Mouse (Mus musculus) midbrain, embryonic 11.5 days (tissue): ENCODE measurements around the gene Ctnna3. TPM values are rescaled to one million over a fixed set of nuclear protein-coding genes. Genes with fewer than 3 reads are reported as not detected.

ENCODE experiments used
- ATAC-seq: fragments of 200-750 bp; cut with Nextera tagmentation; 2 replicates; pipeline ENCODE4 v1.8.0; 2017; ENCODE audit warnings: moderate TSS enrichment, moderate library complexity; ENCODE audit not compliant: low FRiP score
- DNase-seq: peaks from one replicate; pipeline ENCODE4 v3.0.0; 2015; ENCODE audit warnings: low spot score; ENCODE audit errors: missing footprints
- H3K27ac ChIP-seq: fragments of 300-500 bp; sonication (generic); 2 replicates; pipeline ENCODE4 v1.5.1; 2014; ENCODE audit warnings: low read depth, low read length
- H3K27me3 ChIP-seq: fragments of 300-500 bp; sonication (generic); 2 replicates; pipeline ENCODE4 v1.6.1; 2014; ENCODE audit warnings: mild to moderate bottlenecking, low read length, moderate library complexity, mixed read lengths; ENCODE audit not compliant: control insufficient read depth, insufficient read depth
- H3K36me3 ChIP-seq: fragments of 300-500 bp; sonication (generic); 2 replicates; pipeline ENCODE4 v1.6.1; 2014; ENCODE audit warnings: mild to moderate bottlenecking, low read length, moderate library complexity, mixed read lengths; ENCODE audit not compliant: control insufficient read depth, insufficient read depth
- H3K4me1 ChIP-seq: fragments of 300-500 bp; sonication (generic); 2 replicates; pipeline ENCODE4 v1.6.1; 2014; ENCODE audit warnings: low read length; ENCODE audit not compliant: control insufficient read depth, insufficient read depth
- H3K4me2 ChIP-seq: fragments of 300-500 bp; sonication (generic); 2 replicates; pipeline ENCODE4 v1.6.1; 2014; ENCODE audit warnings: mild to moderate bottlenecking, moderate library complexity
- H3K4me3 ChIP-seq: fragments of 300-500 bp; sonication (generic); 2 replicates; pipeline ENCODE4 v1.5.1; 2014; ENCODE audit warnings: low read depth, low read length
- H3K9ac ChIP-seq: fragments of 300-500 bp; sonication (generic); 2 replicates; pipeline ENCODE4 v1.6.1; 2014; ENCODE audit warnings: low read length
- H3K9me3 ChIP-seq: fragments of 300-500 bp; sonication (generic); 2 replicates; pipeline ENCODE4 v1.6.1; 2016; ENCODE audit warnings: low read length; ENCODE audit not compliant: control insufficient read depth
- WGBS: fragments of 180-500 bp; shearing (Covaris S2); extraction: QIAGEN DNeasy Blood & Tissue Kit; methylation state at CpG from one replicate; pipeline ENCODE4 v1.1.7; 2014; 5-methylcytosine and 5-hydroxymethylcytosine counted together
- polyA plus RNA-seq: library from polyadenylated mRNA; unstranded; fragments of >200 nt; fragmentation: Nextera tagmentation; extraction: Ambion mirVana; gene quantifications from 2 replicates; pipeline ENCODE4 v1.2.1, GENCODE M21; 2014

Gene Ctnna3
- polyA plus RNA-seq, 1 experiment from 2014 or later: not detected

DNA sequence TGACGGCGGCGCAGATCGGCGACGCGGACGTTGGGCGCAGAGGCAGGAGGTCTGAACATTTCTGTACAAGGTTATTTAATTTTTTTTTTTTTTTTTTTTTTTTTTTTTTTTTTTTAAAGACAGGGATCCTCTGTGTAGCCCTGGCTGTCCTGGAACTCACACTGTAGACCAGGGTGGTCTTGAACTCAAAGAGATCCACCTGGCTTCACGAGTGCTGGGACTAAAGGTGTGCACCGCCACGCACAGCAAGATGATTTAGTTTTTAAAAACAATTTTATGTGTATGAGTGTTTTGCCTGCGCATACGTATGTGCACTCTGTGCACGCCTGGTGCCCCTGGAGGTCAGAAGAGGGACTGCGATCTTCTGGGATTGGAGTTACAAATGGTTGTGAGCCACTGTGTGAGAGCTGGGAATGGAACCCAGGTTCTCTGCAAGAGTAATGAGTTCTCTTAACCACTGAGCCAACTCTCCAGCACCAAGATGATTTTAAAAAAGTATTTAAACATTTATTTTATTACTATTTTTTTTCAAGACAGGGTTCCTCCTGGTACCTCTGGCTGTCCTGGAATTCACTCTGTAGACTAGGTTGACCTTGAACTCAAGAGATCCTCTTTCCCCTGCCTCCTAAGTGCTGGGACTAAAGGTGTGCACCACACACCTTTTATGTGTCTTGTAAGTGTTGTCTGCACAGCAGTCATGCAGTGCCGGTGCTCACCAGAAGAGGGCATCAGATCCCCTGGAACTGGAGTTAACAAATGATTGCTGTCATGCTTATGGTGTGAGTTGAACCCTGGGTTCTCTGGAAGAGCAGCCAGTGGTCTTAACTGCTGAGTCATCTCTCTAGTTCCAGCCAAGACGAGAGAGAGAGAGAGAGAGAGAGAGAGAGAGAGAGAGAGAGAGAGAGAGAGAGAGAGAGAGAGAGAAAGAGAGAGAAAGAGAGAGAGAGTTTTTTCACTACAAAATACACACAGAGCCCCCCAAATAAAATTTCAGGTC lies 7.9 kb upstream of the Ctnna3 start, which contains the start of gene Gm7075:
Gene Gm7075, minus strand, starts transcription at position 51 of the 997 bp plus-strand sequence.
- Histone ChIP-seq H3K4me1 (no peaks in the 10 kb centered on the region), H3K27ac (no peak within 1 kb of the TSS), H3K27me3 (no peaks in the 10 kb centered on the region), H3K9ac (no peak within 1 kb of the TSS), H3K4me3 (no peak within 1 kb of the TSS), H3K4me2 (no peak within 1 kb of the TSS), H3K9me3 (no peaks in the 10 kb centered on the region), H3K36me3 (no peaks in the 10 kb centered on the region)
- ATAC-seq: peak; percentile 50; the same call in 1 of the 2 replicates
- WGBS: 90% methylated on average over 18 of the region's 18 CpGs
- DNase-seq: peak; percentile 87

- Histone ChIP-seq H3K9me3 (no peaks in the 10 kb centered on the region), H3K4me3 (no peak overlapping the region), H3K4me2 (no peak overlapping the region), H3K4me1 (no peaks in the 10 kb centered on the region), H3K9ac (no peak overlapping the region), H3K27ac (no peak overlapping the region), H3K36me3 (no peaks in the 10 kb centered on the region), H3K27me3 (no peaks in the 10 kb centered on the region)
- no peak for ATAC-seq
- peak; percentile 82 for DNase-seq
- 88% methylated on average over 5 of the region's 5 CpGs for WGBS
These were observed 7.2 kb upstream of the Ctnna3 start for GRCm38 (mm10) chr10:63422736-63422992.

DNA sequence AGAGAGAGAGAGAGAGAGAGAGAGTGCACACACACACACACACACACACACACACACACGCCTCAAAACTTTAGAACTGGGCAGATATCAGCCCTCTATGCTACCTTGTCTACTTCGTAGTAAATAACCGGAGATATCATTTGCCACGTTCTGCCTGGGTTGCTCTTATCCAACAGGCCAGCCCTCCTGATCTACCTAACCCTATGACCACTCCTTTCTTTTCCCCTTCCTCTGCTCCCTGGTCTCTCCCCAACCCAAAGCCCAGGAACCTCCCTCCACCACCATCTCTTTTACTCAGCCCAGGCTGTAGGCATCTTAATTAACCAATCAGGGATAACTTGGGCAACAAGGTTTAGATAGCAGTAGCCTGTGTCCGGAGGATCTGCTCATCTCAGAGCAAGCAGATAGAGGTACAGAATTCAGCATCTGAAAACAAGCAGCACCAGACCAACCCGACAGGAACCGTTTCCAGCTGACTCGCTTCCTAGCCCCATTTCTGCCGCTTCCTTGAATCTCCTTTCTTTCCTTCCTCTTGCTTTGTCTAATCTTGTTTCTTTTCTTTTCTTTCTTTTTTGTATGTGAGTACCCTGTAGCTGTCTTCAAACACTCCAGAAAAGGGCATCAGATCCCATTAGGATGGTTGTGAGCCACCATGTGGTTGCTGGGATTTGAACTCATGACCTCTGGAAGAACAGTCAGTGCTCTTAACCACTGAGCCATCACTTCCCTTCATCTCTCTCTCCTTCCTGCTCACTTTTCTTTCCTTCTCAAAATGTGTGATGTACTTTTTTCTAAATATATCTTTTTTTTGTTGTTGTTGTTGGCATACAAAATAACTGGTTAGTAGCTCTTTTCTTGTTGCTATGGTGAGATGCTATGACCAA lies 6.1 kb upstream of the Ctnna3 start:
- 88% methylated on average over 9 of the region's 9 CpGs for WGBS
- Histone ChIP-seq H3K4me1 (no peaks in the 10 kb centered on the region), H3K27ac (no peak overlapping the region), H3K9me3 (no peaks in the 10 kb centered on the region), H3K4me2 (no peak overlapping the region), H3K4me3 (no peak overlapping the region), H3K27me3 (no peaks in the 10 kb centered on the region), H3K9ac (no peak overlapping the region), H3K36me3 (no peaks in the 10 kb centered on the region)
- ATAC-seq (no peak), DNase-seq (no peak)

DNA sequence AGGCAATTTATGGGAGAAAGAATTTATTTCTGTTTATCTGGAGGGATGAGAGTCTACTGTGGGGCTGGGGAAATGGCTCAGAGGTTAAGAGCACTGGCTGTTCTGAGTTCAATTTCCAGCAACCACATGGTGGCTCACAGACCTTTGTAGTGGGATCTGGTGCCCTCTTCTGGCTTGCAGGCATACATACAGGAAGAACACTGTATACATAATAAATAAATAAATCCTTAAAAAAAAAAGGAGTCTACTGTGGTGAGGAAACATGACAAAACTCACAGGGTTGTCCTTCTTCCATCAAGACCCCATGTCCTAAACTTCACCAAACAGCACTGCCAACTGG lies 5.5 kb upstream of the Ctnna3 start:
- Histone ChIP-seq H3K27me3 (no peaks in the 10 kb centered on the region), H3K36me3 (no peaks in the 10 kb centered on the region), H3K27ac (no peak overlapping the region), H3K4me2 (no peak overlapping the region), H3K9ac (no peak overlapping the region), H3K9me3 (no peaks in the 10 kb centered on the region), H3K4me1 (no peaks in the 10 kb centered on the region), H3K4me3 (no peak overlapping the region)
- ATAC-seq (no peak), DNase-seq (no peak)

DNA sequence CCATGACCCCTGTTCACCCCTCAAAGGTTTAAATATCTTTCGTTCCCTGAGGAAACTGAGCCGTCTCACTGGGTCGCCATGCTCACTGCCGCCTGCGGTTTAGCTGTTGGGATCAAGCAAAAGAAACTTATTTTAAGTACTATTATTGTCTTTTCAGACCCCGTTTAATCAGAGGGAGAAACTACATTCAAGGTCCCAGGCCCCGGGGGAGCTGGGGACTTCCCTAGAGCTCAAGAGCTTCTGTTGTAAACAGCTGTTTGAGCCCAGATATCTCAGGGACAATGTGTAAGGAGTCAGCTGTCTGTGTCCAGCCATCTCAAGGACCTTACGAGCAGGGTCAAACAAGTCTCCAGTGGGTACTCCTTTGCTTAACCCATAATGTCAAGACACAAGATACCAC lies 2.8 kb upstream of the Ctnna3 start:
- Histone ChIP-seq H3K27ac (no peak overlapping the region), H3K9ac (no peak overlapping the region), H3K4me1 (no peaks in the 10 kb centered on the region), H3K4me2 (no peak overlapping the region), H3K4me3 (no peak overlapping the region), H3K36me3 (no peaks in the 10 kb centered on the region), H3K27me3 (no peaks in the 10 kb centered on the region), H3K9me3 (no peaks in the 10 kb centered on the region)
- ATAC-seq (no peak), DNase-seq (peak; percentile 33)
- WGBS: 81% methylated on average over 8 of the region's 8 CpGs

GRCm38 (mm10) chr10:63428243-63429022 lies 1.5 kb upstream of the Ctnna3 start:
- H3K9ac ChIP-seq: peak overlapping the region; percentile 64
- no peak for ATAC-seq
- H3K36me3 ChIP-seq: no peaks in the 10 kb centered on the region
- H3K9me3 ChIP-seq: no peaks in the 10 kb centered on the region
- DNase-seq: peak; percentile 81
- H3K4me2 ChIP-seq: peak overlapping the region; percentile 71
- H3K27me3 ChIP-seq: no peaks in the 10 kb centered on the region
- H3K4me1 ChIP-seq: no peaks in the 10 kb centered on the region
- H3K27ac ChIP-seq: no peak overlapping the region
- peak overlapping the region; percentile 64 for H3K4me3 ChIP-seq
- WGBS: 30% methylated on average over 19 of the region's 19 CpGs

- peak overlapping the region; percentile 64 for H3K9ac ChIP-seq
- H3K4me1 ChIP-seq: no peaks in the 10 kb centered on the region
- H3K9me3 ChIP-seq: no peaks in the 10 kb centered on the region
- H3K27me3 ChIP-seq: no peaks in the 10 kb centered on the region
- peak overlapping the region; percentile 64 for H3K4me3 ChIP-seq
- ATAC-seq (no peak), DNase-seq (no peak)
- WGBS: 3% methylated on average over 11 of the region's 11 CpGs
- no peak overlapping the region for H3K27ac ChIP-seq
- H3K4me2 ChIP-seq: peak overlapping the region; percentile 71
- H3K36me3 ChIP-seq: no peaks in the 10 kb centered on the region
These were observed 916 bp upstream of the Ctnna3 start for GRCm38 (mm10) chr10:63429023-63429340.

DNA sequence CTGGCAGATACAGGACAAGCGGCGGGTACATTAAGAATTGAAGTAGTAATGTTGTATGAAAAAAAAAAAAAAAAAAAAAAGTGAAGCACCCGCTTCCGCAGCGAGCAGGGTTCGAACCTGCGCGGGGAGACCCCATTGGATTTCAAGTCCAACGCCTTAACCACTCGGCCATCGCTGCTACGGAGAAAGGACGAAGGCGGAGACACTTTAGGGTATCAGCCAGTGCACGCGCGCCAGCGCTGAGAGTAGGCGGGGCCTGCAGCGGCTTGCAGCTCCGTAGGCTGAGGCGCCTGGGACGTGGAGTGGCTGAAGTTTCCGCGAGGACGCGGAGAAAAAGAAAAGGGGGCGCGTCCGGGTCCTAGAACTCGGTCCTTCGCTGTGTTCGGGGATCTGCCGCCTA lies 518 bp upstream of the Ctnna3 start:
- Histone ChIP-seq H3K27ac (no peak overlapping the region), H3K27me3 (no peaks in the 10 kb centered on the region), H3K36me3 (no peaks in the 10 kb centered on the region), H3K4me2 (peak overlapping the region; percentile 71), H3K4me1 (no peaks in the 10 kb centered on the region), H3K9me3 (no peaks in the 10 kb centered on the region), H3K9ac (peak overlapping the region; percentile 64), H3K4me3 (peak overlapping the region; percentile 64)
- DNase-seq: peak; percentile 100
- WGBS: 1% methylated on average over 32 of the region's 34 CpGs
- ATAC-seq: peak; percentile 92
